Mouse (Mus musculus) thymus, adult 2 months (tissue): Measurements from ENCODE around the gene Col24a1.

Experiments used
- CTCF ChIP-seq: fragments of 200-500 bp; IDR thresholded peaks from 2 replicates; pipeline ENCODE4 v1.5.1; 2012; ENCODE audit warnings: mild to moderate bottlenecking, control low read depth, low read length, moderate library complexity, borderline replicate concordance; ENCODE audit not compliant: control insufficient read depth, poor library complexity, insufficient read depth; ENCODE audit errors: extremely low read depth
- POLR2A ChIP-seq: fragments of 200-500 bp; IDR thresholded peaks from 2 replicates; pipeline ENCODE4 v1.6.1; 2012; ENCODE audit warnings: mild to moderate bottlenecking, low read length, control low read depth, moderate library complexity; ENCODE audit not compliant: control insufficient read depth, poor library complexity, insufficient read depth; ENCODE audit errors: extremely low read depth

DNA sequence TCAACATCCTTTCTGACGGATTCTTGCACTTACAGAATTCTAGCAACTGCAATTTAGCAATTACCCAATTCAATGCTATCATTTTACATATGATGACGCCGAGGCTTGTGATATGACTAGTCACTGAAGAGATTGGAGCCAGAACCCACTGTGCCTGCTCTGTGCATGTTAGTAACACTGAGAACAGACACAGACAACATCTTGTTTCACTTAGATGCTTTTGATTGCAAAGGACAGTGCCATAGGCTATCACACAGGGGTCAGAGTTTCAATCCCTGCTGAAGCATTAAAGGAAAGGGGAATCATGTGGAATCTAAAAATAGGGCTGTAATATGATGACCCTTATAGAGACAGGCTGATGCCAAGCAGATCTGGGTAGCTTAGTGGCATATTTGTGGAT lies 41.8 kb downstream of the Col24a1 start:
- no peak for TF ChIP-seq POLR2A
- no peak for TF ChIP-seq CTCF
